Mouse (Mus musculus): ENCODE results near the gene Ccdc65. TPM values are rescaled to one million over a fixed set of nuclear protein-coding genes. Genes with fewer than 3 reads are reported as not detected.

Ccdc65 gene
- total RNA-seq, 2 experiments from 2014 or later, result 0.29 to 0.72 TPM

Other genes starting within 250 kb of the Ccdc65 start
- gene OR5BS1P, start 238.3 kb upstream of the Ccdc65 start, total RNA-seq (2021), result not detected
- not detected for gene Lalba, start 225.5 kb upstream of the Ccdc65 start, total RNA-seq (2021)
- not detected for gene Olfr279, start 215.8 kb upstream of the Ccdc65 start, total RNA-seq (2021)
- gene Kansl2, start 173.9 kb upstream of the Ccdc65 start, total RNA-seq (2021), result 10 to 100 TPM; 78.4 to 82.2 TPM
- gene Ccnt1, start 137.3 kb upstream of the Ccdc65 start, total RNA-seq (2021), result 10 to 100 TPM; 32.8 to 42.6 TPM
- gene 4930415O20Rik, start 137.2 kb upstream of the Ccdc65 start, total RNA-seq (2021), result under 1 TPM; 0.88 to 0.93 TPM
- 100 to 1,000 TPM; 199 to 209 TPM for gene Adcy6, start 98.1 kb upstream of the Ccdc65 start, total RNA-seq (2021)
- 1 to 10 TPM; 8.0 to 8.8 TPM for gene Cacnb3, start 77.4 kb upstream of the Ccdc65 start, total RNA-seq (2021)
- gene Ddx23, start 45.3 kb upstream of the Ccdc65 start, total RNA-seq (2021), result 10 to 100 TPM; 51.0 to 53.9 TPM
- 1 to 10 TPM in 1 of 2 experiments, under 1 TPM in 1; 0.69 to 1.0 TPM for gene Rnd1, start 30.7 kb upstream of the Ccdc65 start, total RNA-seq (2021)
- gene Fkbp11, start 20.0 kb downstream of the Ccdc65 start, total RNA-seq (2021), result 1 to 10 TPM; 4.6 to 5.0 TPM
- gene Arf3, start 55.0 kb downstream of the Ccdc65 start, total RNA-seq (2021), result 10 to 100 TPM; 26.4 to 26.6 TPM
- under 1 TPM; 0.45 to 0.61 TPM for gene Wnt10b, start 69.9 kb downstream of the Ccdc65 start, total RNA-seq (2021)
- not detected for gene Wnt1, start 81.7 kb downstream of the Ccdc65 start, total RNA-seq (2021)
- under 1 TPM; 0.20 to 0.31 TPM for gene Ddn, start 101.3 kb downstream of the Ccdc65 start, total RNA-seq (2021)
- 10 to 100 TPM; 91.8 to 93.6 TPM for gene Prkag1, start 123.3 kb downstream of the Ccdc65 start, total RNA-seq (2021)
- gene Kmt2d, start 163.0 kb downstream of the Ccdc65 start, total RNA-seq (2021), result 10 to 100 TPM; 63.2 to 64.5 TPM
- gene Rhebl1, start 186.3 kb downstream of the Ccdc65 start, total RNA-seq (2021), result 1 to 10 TPM; 1.6 to 2.0 TPM
- 1 to 10 TPM; 2.0 to 2.7 TPM for gene Dhh, start 190.3 kb downstream of the Ccdc65 start, total RNA-seq (2021)
- gene Lmbr1l, start 210.0 kb downstream of the Ccdc65 start, total RNA-seq (2021), result 10 to 100 TPM; 13.6 to 13.7 TPM
- gene Tuba1b, start 226.4 kb downstream of the Ccdc65 start, total RNA-seq (2021), result 100 to 1,000 TPM; 164 to 218 TPM
- gene Gm49450, start 245.3 kb downstream of the Ccdc65 start, total RNA-seq (2021), result not detected
- gene Tuba1a, start 245.5 kb downstream of the Ccdc65 start, total RNA-seq (2021), result 100 to 1,000 TPM; 116 to 154 TPM

Measured in heart, postnatal 14 days (tissue).